9 mouse cellular contexts compared by ENCODE assay signal in genomic region chr2:157063241-157063700, GRCm38 (mm10). TPM values are rescaled to one million over a fixed set of nuclear protein-coding genes. Genes with fewer than 3 reads are reported as not detected.
A peak's percentile ranks its signal among the peaks of the same experiment; 100 is the strongest.
DNase-seq lines count a peak whose midpoint lies in the region; ATAC-seq and TF ChIP-seq lines count a peak whose summit lies in the region.
"Had no signal": no experiment of that assay in that cellular context is flagged by ENCODE, and none has a peak within 500 bp of the region (broad histone marks: within the 10 kb centered on the region; RNA-seq: fewer than 3 reads in every experiment).

No protein-coding gene starts in this region.

- WGBS in cerebellum, adult 2 months: 5% methylated on average over 4 of the region's 4 CpGs
- 42% methylated on average over 4 of the region's 4 CpGs for WGBS in lung, embryonic 16.5 days

- no peak for TF ChIP-seq POLR2A in cerebellum, adult 2 months (IDR thresholded peaks at IDR 0.05; ENCODE audit: borderline replicate concordance, insufficient read depth, low read length)

- no peak overlapping the region for H3K4me2 ChIP-seq in lung, embryonic 16.5 days (ENCODE audit: low read depth, low read length)

- H3K36me3 ChIP-seq in lung, embryonic 16.5 days (ENCODE audit: control insufficient read depth, insufficient read depth, low read length): 0 out of 2 replicates have a peak, but pooled peaks cover 2% of the 10 kb centered on the region

- H3K27ac ChIP-seq in cerebellum, adult 2 months (ENCODE audit: insufficient read depth, low read length): peak overlapping the region; percentile 94
- peak overlapping the region; percentile 20; the same call in 1 of the 2 replicates for H3K27ac ChIP-seq in lung, embryonic 16.5 days (ENCODE audit: low read length)

- peaks cover 87% of the 10 kb centered on the region for H3K4me1 ChIP-seq in cerebellum, adult 2 months (ENCODE audit: control insufficient read depth, insufficient read depth, low read length)
- peaks cover 66% of the 10 kb centered on the region for H3K4me1 ChIP-seq in lung, embryonic 16.5 days (replicated peaks; ENCODE audit: control insufficient read depth, insufficient read depth, low read length)

- no peak for TF ChIP-seq CTCF in cerebellum, adult 2 months (IDR thresholded peaks at IDR 0.05; ENCODE audit: borderline replicate concordance, insufficient read depth, low read depth, low read length)

- no peak overlapping the region for H3K9ac ChIP-seq in lung, embryonic 16.5 days (ENCODE audit: low read length)

- no peaks in the 10 kb centered on the region for H3K27me3 ChIP-seq in cerebellum, adult 2 months (ENCODE audit: control insufficient read depth, insufficient read depth, low read length)
- no peaks in the 10 kb centered on the region for H3K27me3 ChIP-seq in lung, embryonic 16.5 days (ENCODE audit: control insufficient read depth, insufficient read depth, low read depth, low read length)

- DNase-seq in adrenal gland, adult (ENCODE audit: inconsistent age in 2 of 2, low spot score in 1 of 2): peak; percentile 45 to 63
- DNase-seq in adrenal gland, adult 2 months: no peak
- peak; percentile 45 to 49 for DNase-seq in layer of hippocampus, postnatal 10 days (ENCODE audit: low spot score in 2 of 2)
- DNase-seq in layer of hippocampus, adult 8-10 months (ENCODE audit: low spot score in 2 of 2): no peak
- DNase-seq in cerebellum, adult 2 months: peak; percentile 62 to 66
- no peak for DNase-seq in ovary, postnatal 14 days (ENCODE audit: low spot score)
- DNase-seq in left cerebral cortex, adult 11 months (ENCODE audit: low spot score): no peak

- H3K9me3 ChIP-seq in lung, embryonic 16.5 days (ENCODE audit: control insufficient read depth, low read length): no peaks in the 10 kb centered on the region

- ATAC-seq in lung, embryonic 16.5 days (ENCODE audit: low read depth): no peak

- no peak overlapping the region for H3K4me3 ChIP-seq in cerebellum, adult 2 months (replicated peaks; ENCODE audit: insufficient read depth, low read depth, low read length)
- no peak overlapping the region for H3K4me3 ChIP-seq in lung, embryonic 16.5 days (ENCODE audit: low read length)

RNA-seq across cellular contexts. Expression of gene Soga1, which starts 15.8 kb away (rescaled TPM):
- 10 to 100 TPM; 30.9 to 36.6 TPM for total RNA-seq in adrenal gland, adult 2 months (2021)
- 31.1 and 33.1 TPM in 2 replicates for polyA plus RNA-seq in adrenal gland, adult 2 months (2012; rRNA removed)
- total RNA-seq in layer of hippocampus, postnatal 10 days (2021): 10 to 100 TPM; 74.1 to 79.6 TPM
- 10 to 100 TPM; 30.9 to 38.3 (median 34.4) TPM for total RNA-seq in layer of hippocampus, adult 8-10 months (2022)
- 38.3 and 50.1 TPM in 2 replicates for polyA plus RNA-seq in cerebellum, adult 2 months (2012; rRNA removed)
- 4.0 and 4.1 TPM in 2 replicates for polyA plus RNA-seq in lung, embryonic 16.5 days (2015; fragmentation: Nextera tagmentation; extraction: Ambion mirVana)

RNA-seq across cellular contexts. Expression of gene Tldc2, which starts 23.6 kb away (rescaled TPM):
- total RNA-seq in adrenal gland, adult 2 months (2021): not detected
- 0.19 TPM in 1 of 2 replicates, not detected in the other for polyA plus RNA-seq in adrenal gland, adult 2 months (2012; rRNA removed)
- total RNA-seq in layer of hippocampus, postnatal 10 days (2021): not detected
- not detected for total RNA-seq in layer of hippocampus, adult 8-10 months (2022)
- 6.0 and 7.1 TPM in 2 replicates for polyA plus RNA-seq in cerebellum, adult 2 months (2012; rRNA removed)
- not detected in 2 replicates for polyA plus RNA-seq in lung, embryonic 16.5 days (2015; fragmentation: Nextera tagmentation; extraction: Ambion mirVana)
- polyA plus RNA-seq: intestine, embryonic 14.5 days had no signal

RNA-seq across cellular contexts. Expression of gene Dsn1, which starts 56.3 kb away (rescaled TPM):
- total RNA-seq in adrenal gland, adult 2 months (2021): 1 to 10 TPM; 4.1 to 6.3 TPM
- polyA plus RNA-seq in adrenal gland, adult 2 months (2012; rRNA removed): 0.76 and 0.77 TPM in 2 replicates
- total RNA-seq in layer of hippocampus, postnatal 10 days (2021): 1 to 10 TPM; 5.2 to 8.3 TPM
- total RNA-seq in layer of hippocampus, adult 8-10 months (2022): 1 to 10 TPM; 4.5 to 6.3 (median 5.3) TPM
- polyA plus RNA-seq in cerebellum, adult 2 months (2012; rRNA removed): 4.6 and 4.8 TPM in 2 replicates
- polyA plus RNA-seq in lung, embryonic 16.5 days (2015; fragmentation: Nextera tagmentation; extraction: Ambion mirVana): 38.8 and 40.0 TPM in 2 replicates

Comparison
In these comparisons a context has a peak if more than half of its experiments do, and no peak if none do; other contexts are left out.
1. DNase-seq: peak in adrenal gland, adult (2 of 2), layer of hippocampus, postnatal 10 days (2 of 2) and cerebellum, adult 2 months (2 of 2); none in adrenal gland, adult 2 months (single experiment), layer of hippocampus, adult 8-10 months (0 of 2), ovary, postnatal 14 days (single experiment) and left cerebral cortex, adult 11 months (single experiment).